Mouse (Mus musculus): ENCODE measurements around the gene Apom.

Apom gene

GRCm38 (mm10) chr17:35158850-35159593, 27.2 kb upstream of the Apom start:
- DNase-seq = peak; percentile 18

DNA sequence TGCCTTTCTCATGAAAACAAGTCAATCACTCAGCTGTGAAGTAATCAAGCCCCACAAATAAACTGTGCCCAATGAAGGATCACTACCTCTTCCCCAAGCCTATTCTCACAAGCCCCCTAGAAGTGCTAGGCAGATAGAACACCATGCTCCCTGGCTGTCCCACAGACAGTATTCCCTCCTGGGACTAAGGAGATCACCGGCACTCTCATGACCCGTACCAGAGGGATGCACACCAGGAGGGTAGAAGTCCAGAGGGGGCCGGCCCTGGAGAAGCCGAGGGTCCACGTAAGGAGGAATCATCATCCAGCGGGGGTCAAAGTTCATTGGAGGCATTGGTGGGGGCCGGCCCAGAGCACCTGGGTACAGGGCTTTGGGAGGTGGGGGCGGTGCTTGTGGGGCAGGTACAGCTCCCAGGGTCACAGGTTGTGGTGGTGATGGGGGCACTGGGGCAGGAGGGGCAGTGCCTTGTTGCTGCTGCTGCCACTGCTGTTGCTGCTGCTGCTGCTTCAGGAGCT, 25.9 kb upstream of the Apom start:
- peak; percentile 39 for DNase-seq

GRCm38 (mm10) chr17:35157254-35157653, 25.4 kb upstream of the Apom start:
- DNase-seq = no peak

- no peak for DNase-seq
Measured at GRCm38 (mm10) chr17:35156461-35157200, 24.8 kb upstream of the Apom start.

DNA sequence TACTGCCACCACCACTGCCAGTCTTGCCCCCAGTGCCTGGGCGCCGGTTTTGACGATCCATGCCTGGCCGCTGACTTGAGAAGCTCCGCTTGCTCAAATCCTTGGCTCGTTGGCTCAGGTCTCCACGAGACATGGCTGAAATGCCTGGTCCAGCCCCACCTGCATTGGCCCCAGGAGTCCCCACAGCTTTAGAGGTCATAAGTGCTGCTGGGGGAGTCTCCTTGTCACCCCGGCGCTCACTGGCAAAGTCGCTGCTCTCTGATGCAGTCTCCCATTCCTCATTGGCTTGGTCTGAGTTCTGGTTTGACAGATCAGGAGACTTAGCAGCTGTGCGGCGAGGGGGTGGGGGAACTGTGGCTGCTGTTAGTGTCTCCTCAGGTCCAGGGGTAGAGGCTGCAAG, 23.6 kb upstream of the Apom start:
- DNase-seq = no peak

- DNase-seq = no peak
Measured at GRCm38 (mm10) chr17:35154616-35155015, 22.8 kb upstream of the Apom start.

- DNase-seq = no peak
Measured at GRCm38 (mm10) chr17:35153931-35154330, 22.1 kb upstream of the Apom start.

- no peak for DNase-seq
Measured at GRCm38 (mm10) chr17:35153077-35153476, 21.2 kb upstream of the Apom start.

- no peak for DNase-seq
Measured at GRCm38 (mm10) chr17:35152121-35152520, 20.3 kb upstream of the Apom start.

- no peak for DNase-seq
Measured at GRCm38 (mm10) chr17:35147922-35148639, 16.2 kb upstream of the Apom start.

- DNase-seq = no peak
Measured at GRCm38 (mm10) chr17:35147348-35147747, 15.5 kb upstream of the Apom start.

GRCm38 (mm10) chr17:35146139-35146538, 14.3 kb upstream of the Apom start:
- no peak for DNase-seq

GRCm38 (mm10) chr17:35141971-35142370, 10.1 kb upstream of the Apom start:
- DNase-seq = peak; percentile 21

DNA sequence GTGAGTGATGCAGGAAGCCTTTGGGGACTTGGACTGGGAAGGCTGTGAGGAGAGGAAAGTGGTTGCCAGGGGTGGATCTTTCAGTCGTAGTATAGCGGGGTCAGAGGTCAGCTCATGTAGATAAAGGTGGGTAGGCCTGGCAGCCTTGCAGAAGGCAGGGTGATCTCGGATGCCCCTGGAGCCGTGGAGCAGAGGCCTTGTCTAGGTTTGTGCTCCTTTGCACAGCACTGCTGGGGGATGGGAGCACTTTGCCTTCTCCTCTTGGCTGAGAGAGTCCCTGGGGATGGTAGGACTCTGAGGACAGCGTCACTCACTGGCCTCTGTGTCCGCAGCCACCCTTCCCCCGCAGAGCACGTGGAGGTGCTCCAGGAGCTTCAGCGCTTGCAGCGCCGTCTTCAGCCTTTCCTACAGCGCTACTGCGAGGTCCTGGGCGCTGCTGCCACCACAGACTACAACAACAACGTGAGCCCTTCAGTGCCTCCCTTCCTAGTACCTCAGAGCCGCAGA, 8.7 kb upstream of the Apom start:
- DNase-seq = peak; percentile 34

DNA sequence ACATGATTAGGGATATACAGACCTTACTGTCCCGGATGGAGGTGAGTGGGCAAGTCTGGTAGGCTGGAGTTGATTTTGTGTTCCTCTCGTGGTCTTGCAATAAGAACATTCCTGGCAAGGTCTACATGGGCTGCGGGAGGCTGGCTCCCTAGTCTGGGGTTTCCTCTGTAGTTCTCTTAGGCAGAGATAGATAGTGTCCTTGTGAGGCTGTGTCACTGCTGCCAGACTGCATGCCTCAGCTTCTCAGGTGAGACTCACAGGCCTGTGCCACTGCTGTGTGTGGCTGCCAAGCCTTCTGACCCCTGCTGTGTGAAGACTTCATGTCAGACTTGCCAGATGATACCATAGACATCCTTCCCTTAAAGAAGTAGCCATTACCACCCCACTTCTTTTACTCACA, 7.4 kb upstream of the Apom start:
- DNase-seq = peak; percentile 22

DNA sequence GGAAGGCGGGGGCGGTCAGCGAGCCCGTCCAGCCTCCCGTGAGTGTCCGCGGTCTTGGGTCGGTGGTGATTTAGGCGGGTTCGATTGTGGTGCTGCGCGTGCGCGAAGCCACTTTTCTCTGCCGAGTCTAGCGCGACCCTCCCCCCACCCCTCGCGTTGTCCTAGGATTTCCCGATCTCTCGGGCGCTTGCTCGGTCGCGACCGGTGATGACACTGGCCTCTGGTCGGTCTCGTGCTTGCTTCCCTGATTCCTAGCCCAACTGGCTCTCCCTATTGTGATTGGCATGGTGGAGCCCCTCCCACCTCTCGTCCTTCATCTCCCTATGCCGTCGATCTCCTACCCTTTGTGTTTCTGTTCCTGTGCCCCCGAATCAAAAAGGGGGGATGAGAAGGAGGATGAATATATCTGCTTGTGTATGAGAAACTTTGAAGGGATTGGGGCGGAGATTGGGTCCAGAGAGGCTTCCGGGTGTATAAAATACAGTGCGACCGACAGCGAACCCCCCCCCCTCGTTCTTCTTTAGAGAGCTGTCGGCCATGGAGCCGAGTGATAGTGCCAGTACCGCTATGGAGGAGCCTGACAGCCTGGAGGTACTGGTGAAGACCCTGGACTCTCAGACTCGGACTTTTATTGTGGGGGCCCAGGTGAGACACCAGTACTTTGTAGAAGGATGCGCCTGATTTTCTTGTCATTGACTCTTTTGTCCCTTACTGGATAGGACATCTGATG, 3.9 kb upstream of the Apom start:
- peak; percentile 59 for DNase-seq

DNA sequence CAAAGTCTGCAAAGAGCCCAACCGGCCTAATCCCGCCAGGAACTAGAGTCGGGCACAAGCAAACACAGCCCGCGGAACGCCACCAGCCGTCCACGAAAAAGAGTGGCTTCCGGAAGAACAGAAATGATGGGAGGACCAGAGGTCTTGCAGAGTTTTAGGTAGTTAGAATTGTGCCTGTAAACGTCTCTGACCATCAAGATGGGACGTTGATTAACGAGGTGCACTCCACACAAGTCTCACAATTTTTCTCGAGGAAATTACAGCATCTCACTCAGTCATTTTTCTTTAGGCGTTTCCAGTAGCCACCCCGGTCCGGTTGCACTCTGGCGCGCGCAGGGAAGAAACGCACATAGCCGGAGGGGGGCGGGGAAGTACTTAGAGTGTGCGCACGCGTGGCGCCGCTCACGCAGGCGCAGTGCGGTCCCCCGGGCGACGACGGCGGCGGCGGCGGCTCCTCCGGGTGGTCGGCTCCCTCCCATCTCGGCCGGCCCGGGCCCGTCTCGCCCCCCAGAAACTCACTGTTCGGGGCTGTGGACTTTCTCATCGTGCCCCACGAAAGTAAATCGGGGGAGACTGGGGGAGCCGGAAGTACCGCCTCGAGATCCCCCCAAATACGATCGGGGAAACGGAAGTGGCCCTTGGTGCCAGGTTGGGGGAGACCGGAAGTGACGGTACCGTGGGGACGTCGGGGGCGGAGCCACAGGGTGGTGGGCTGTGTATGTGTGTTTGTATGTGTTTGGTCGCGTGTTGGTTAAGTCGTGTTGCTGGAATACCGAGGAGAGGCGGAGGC, 3.1 kb upstream of the Apom start, which contains the start of gene Bag6:
Gene Bag6, plus strand, starts transcription at position 378 of the 790 bp plus-strand sequence.
- peak; percentile 96 for DNase-seq

DNA sequence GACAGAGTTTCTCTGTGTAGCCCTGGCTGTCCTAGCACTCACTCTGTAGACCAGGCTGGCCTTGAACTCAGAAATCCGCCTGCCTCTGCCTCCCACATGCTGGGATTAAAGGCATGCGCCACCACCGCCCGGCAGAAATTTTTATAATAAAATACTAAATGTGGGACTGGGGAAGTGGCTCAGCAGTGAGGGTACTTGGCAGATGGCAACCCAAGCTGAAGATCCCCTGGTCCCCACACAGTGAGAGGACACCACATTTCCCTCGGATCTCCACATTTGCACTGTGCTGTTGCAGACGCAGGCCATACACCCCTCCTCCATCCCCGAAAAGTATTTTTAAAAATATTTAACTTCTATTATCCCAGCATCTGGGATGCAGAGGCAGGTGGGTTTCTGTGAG, 1.7 kb upstream of the Apom start:
- peak; percentile 62 for DNase-seq

DNA sequence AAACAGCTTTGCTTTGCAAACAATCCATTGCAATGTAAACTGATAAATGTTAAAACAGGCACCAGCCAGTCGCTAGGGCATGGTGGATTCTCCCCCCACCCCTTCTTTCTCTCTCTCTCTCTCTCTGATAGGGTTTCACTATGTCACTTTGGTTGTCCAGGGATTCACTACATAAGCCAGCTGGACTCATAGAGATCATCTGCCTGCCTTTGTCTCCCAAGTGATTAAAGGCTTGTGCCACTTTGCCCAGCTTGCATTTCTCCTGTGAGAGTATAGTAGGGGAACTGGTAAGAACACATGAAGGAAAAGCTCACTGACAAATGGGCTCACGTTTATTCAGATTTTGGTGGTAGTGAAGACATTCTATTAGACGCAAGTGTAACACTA, 317 bp upstream of the Apom start:
- no peak for DNase-seq

DNA sequence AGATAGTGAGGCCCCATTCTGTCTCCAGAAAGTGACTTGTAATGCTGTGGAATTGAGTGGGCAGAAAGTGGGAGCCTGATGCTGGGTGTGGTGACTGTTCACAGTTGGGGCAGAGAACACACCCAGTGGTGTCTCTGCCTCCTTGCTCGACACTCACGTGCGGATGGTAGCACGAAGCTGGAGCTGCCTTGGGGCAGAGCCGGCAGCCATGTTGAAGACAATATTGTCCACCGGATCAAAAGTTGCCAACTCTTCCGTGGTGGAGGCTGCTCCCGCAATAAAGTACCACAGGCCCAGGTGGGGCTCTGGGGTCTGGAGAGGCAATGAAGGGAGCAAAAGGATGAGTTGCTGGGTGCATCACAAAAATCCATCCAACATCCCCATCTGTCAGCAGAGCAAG, 812 bp downstream of the Apom start:
- DNase-seq = peak; percentile 25

GRCm38 (mm10) chr17:35128996-35129395, 2.9 kb downstream of the Apom start:
- DNase-seq = peak; percentile 51

DNA sequence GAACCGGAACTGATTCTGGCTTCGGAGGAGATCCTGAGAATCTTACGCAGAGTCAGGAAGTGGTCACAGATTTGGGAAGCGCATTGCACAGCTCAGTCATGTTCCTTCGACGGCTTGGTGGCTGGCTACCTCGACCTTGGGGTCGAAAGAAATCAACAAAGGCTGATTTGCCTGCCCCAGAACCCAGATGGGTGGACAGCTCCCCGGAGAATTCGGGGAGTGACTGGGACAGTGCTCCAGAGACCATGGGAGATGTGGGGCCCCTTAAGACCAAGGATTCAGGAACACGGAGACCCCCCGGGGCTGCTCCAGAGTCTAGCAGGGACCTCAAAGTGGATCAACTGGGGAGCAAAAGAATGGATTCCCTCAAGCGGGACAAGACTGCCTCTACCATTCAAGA, 4.8 kb downstream of the Apom start:
- DNase-seq = no peak

All from cerebellum, adult 9-11 months (tissue).